Mouse (Mus musculus): ENCODE data around the gene Necab3.

The Necab3 gene

GRCm38 (mm10) chr2:154539720-154540119 is 19.0 kb downstream of the Necab3 start:
- DNase-seq, result peak; percentile 54

DNA sequence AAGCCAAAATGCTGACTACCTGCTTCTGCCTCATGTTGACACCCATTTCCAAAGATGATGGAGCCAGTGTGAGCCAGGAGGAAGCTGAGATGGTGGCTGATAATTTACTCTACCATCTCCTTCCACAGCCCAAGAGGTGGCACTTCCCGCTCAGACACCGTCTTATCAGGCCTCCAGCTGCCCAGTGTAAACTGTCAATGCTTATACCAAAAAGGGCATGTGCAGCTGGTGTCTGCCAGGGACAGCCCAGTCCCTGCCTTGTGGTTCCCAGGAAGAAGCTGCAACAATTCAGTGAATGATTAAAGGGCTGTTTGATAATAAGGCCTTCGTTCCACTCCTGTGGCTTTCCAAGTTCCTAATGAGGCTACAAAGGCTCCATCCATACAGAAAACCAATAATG is 20.0 kb downstream of the Necab3 start:
- DNase-seq, result no peak

DNA sequence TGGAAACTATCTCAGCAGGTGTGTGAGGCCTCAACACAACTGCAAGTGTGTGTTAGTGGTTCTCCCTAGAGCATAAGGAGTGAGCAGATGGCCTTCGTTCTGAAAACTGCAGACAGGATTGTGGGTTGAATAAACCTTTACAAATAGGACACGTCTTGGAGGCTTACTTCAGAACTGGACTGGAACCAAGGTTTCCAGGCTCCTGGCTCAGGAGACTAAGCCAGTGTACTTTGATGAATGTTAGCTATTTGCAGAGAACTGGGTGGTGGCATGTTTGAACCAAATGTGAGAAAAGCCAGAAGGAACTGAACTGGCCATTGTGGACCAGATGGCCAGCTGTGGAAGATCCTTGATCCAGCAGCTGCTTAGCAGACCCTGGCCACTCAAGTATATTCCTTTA is 20.4 kb downstream of the Necab3 start:
- DNase-seq, result no peak

- no peak for DNase-seq
Observed at GRCm38 (mm10) chr2:154534704-154535270, 23.9 kb downstream of the Necab3 start.

GRCm38 (mm10) chr2:154532888-154533287 is 25.8 kb downstream of the Necab3 start:
- DNase-seq, result no peak

GRCm38 (mm10) chr2:154526531-154526930 is 32.2 kb downstream of the Necab3 start:
- DNase-seq, result no peak

DNA sequence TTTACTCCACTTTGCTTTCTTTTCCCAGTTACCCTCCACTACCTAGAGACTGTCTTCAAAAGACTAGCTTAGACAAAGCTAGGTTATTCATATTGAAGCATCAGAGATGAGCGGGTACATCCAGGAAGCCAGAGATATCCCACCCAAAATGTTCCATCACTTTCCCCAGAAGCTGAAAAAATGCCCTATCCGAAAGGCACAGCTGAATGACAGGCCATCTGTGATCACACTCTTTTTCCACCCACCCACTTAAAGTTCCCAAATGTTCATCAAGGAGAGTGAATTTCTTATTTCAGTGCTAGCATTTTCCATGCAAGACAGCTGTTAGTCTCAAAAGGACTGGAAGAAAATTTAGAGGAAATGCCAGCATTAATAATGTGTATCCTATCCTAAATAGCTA is 33.4 kb downstream of the Necab3 start:
- no peak for DNase-seq

GRCm38 (mm10) chr2:154522334-154522733 is 36.4 kb downstream of the Necab3 start:
- no peak for DNase-seq

- no peak for DNase-seq
Observed at GRCm38 (mm10) chr2:154521449-154521848, 37.2 kb downstream of the Necab3 start.

- no peak for DNase-seq
Observed at GRCm38 (mm10) chr2:154517424-154517823, 41.3 kb downstream of the Necab3 start.

DNA sequence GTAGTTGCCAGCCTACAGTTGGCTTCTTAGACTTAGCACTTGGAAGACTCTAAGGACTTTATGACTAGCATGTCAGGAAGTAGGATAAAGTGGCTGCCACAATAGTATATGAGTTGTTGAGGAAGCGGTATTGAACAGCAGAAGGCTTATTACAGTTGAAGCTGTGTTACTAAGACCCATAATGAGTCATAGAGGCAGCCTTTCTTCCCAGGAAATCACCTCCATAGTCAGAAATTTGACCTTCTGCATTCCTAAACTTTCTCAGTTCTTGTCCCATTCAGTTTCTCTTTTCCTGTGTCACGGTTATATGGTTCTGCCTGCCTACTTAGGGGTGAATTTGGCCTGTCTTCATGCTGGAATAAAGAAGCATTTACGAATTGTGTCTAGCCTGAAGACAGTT is 41.7 kb downstream of the Necab3 start:
- DNase-seq, result no peak

DNA sequence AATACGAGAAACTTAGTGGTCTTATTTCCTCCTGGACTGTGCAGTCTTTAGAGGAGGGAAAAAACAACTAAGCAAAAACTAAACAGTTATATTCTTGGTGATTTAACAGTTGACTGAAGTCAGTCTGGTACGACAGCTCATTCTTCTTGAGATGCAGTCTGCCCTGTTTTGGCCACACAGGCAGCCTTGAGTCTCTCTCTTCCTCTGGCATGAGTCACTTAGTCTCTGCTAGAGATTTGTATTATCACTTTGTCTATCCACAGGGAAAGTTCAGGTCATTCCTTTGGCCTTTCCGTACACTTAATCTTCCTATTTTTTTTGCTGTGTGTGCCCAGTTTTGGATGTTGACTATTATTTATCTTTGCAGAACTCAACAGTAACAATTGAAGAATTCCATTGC is 48.5 kb downstream of the Necab3 start:
- no peak for DNase-seq

DNA sequence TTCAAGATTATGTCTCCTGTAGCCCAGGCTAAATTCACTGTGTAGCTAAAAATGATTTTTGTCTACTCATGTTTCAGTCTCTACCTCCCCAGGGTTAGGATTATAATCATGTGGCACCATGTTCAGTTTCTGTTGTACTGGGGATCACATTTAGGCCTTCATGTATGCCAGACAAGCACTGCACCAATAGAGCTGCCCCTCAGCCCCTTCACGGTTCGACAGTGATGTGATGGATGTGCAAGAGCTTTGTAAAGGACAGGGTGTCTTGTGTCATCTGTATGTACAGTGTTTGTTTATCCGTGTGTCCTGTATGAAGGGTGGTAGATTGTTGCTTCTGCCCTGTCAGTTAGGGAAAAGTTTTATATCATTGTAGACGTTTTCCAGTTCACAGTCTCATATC is 50.2 kb downstream of the Necab3 start:
- DNase-seq, result no peak

- peak; percentile 4 for DNase-seq
Observed at GRCm38 (mm10) chr2:154507566-154508283, 51.0 kb downstream of the Necab3 start.

- DNase-seq, result no peak
Observed at GRCm38 (mm10) chr2:154507076-154507475, 51.6 kb downstream of the Necab3 start.

- DNase-seq, result no peak
Observed at GRCm38 (mm10) chr2:154500758-154501157, 57.9 kb downstream of the Necab3 start.

GRCm38 (mm10) chr2:154499717-154500247 is 58.9 kb downstream of the Necab3 start:
- no peak for DNase-seq

DNA sequence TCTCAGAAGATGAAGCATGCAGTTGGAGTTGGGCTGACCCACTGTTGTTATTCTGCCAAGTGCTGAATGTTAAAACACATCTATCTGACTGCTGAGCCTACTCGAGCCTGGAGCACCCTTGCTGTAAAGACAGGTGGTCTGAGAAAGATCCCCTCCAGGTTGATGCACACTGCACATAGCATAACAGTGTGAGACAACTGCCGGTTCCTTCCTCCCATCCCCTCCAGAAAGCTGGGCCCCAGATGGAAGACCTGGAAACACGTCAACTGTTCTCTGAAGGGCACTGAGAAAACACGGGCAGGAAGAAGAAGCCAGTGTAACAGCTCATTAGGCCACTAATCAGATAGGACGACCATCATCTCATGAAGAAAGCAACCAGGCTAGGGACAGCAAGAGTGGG is 60.1 kb downstream of the Necab3 start:
- no peak for DNase-seq

GRCm38 (mm10) chr2:154495021-154495420 is 63.7 kb downstream of the Necab3 start:
- no peak for DNase-seq
